Mouse (Mus musculus): ENCODE measurements around the gene Gm20721.
A peak's percentile ranks its signal among the peaks of the same experiment; 100 is the strongest.
"Not testable (repeated sequence)": the region's sequence is repeated elsewhere in the genome, so short reads cannot be mapped to it uniquely, and the experiment has no call there.

Gene Gm20721

DNA sequence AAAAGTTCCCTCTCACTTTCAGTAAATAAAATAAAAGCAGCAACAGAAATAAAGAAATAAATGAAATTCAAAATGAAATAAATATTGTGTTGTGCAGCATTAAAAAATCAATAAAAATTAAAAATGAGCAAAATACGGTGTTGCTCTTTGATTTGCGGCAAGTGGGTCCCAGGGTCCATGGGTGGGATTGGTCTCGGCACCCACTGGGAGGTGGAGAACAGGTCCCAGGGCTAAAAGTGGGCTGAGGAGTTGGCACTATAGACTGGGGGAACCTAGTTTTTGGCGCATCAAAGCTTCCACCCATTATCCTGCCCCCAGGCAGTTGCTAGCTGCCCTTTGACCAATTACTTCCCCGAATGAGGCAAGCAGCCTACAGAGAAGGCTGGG, at the start of gene Gm20721:
Gm20721 (minus strand) TSS at position 101 of the 387 bp plus-strand sequence.
- DNase-seq (ENCODE audit: low spot score in 2 of 2), result no peak

DNA sequence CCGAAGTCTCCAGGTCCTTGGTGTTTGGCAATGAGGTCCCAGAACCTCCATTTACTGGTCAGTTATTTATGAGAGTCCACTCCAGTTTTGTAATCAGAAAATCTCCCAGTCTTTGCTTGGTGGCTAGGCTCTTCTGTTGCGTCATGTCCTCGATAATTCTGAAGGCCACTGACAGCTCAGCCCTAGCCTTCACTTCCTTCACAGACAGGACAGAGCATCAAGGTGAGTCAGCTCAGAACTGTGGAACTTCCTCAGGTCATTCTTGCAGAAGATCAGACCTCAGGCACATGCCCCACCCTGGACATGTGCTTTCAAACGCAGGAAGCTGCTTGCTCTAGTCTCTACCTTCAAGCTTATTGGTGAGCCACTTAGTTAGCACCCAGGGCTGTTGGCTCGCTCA, 46.9 kb upstream of the Gm20721 start:
- no peak for DNase-seq (ENCODE audit: low spot score in 2 of 2)

GRCm38 (mm10) chr2:174392554-174392953, 46.0 kb upstream of the Gm20721 start:
- no peak for DNase-seq (ENCODE audit: low spot score in 2 of 2)

- no peak for DNase-seq (ENCODE audit: low spot score in 2 of 2)
Measured at GRCm38 (mm10) chr2:174391936-174392335, 45.4 kb upstream of the Gm20721 start.

DNA sequence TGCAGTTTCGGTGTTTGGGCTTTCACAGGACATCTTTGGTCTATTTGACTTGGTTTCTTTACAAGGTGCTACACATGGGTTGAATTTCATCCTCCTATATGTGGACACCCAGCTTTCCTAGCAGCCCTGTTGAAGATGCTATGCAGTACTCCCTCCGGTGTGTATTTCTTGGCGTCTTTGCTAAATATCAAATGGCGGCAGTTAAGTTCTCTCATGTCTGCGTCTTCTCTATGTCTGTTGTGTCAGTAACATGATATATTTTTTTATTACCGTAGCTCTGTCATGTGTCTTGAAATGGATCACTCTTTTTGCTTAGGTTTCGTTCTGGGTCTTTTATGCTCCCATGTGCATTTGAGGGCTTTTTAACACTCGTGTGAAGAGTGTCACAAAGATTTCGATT, 34.5 kb upstream of the Gm20721 start:
- no peak for DNase-seq (ENCODE audit: low spot score in 2 of 2)

GRCm38 (mm10) chr2:174366571-174366970, 20.1 kb upstream of the Gm20721 start:
- DNase-seq (ENCODE audit: low spot score in 2 of 2), result no peak

GRCm38 (mm10) chr2:174359656-174360055, 13.1 kb upstream of the Gm20721 start:
- no peak for DNase-seq (ENCODE audit: low spot score in 2 of 2)

GRCm38 (mm10) chr2:174358516-174358915, 12.0 kb upstream of the Gm20721 start:
- DNase-seq (ENCODE audit: low spot score in 2 of 2), result no peak

- not testable (repeated sequence) for DNase-seq (ENCODE audit: low spot score in 2 of 2)
Measured at GRCm38 (mm10) chr2:174346999-174347668, 622 bp upstream of the Gm20721 start.

GRCm38 (mm10) chr2:174344996-174345395, 1.5 kb downstream of the Gm20721 start:
- no peak for DNase-seq (ENCODE audit: low spot score in 2 of 2)

DNA sequence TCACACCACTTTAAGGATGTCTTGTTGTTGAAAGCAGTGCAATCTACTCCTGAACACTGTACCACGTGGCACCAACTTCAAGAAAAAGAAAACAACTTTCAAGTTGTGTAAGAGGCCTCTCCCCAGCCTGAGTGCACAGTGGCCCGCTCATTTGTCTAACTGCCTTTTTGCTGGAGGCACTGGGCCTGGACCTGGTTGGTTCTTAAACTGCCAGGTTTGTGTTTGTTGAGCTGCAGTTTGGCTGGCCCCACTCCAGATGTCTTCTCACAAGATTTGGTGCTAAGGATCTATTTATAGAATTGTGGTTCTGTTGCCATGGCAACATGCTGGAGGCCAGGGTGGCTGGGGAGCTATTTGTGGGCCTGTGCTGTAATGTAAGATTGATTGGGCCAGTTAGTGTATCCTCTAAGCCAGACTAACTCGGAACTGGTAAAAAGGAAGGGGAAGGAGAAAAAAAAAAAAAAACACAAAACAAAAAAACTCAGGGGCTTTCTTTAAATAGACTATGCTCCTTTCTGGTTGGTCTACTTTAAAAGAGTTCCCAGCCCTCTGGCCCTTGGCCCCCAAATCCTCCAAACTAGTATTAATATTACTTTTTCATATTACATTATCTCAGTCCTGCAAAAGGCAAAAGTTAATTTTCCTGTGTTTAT, 2.4 kb downstream of the Gm20721 start:
- DNase-seq (ENCODE audit: low spot score in 2 of 2), result peak; percentile 50 to 77

GRCm38 (mm10) chr2:174343566-174343965, 2.9 kb downstream of the Gm20721 start:
- DNase-seq (ENCODE audit: low spot score in 2 of 2), result no peak

GRCm38 (mm10) chr2:174342793-174343400, 3.6 kb downstream of the Gm20721 start:
- no peak for DNase-seq (ENCODE audit: low spot score in 2 of 2)

DNA sequence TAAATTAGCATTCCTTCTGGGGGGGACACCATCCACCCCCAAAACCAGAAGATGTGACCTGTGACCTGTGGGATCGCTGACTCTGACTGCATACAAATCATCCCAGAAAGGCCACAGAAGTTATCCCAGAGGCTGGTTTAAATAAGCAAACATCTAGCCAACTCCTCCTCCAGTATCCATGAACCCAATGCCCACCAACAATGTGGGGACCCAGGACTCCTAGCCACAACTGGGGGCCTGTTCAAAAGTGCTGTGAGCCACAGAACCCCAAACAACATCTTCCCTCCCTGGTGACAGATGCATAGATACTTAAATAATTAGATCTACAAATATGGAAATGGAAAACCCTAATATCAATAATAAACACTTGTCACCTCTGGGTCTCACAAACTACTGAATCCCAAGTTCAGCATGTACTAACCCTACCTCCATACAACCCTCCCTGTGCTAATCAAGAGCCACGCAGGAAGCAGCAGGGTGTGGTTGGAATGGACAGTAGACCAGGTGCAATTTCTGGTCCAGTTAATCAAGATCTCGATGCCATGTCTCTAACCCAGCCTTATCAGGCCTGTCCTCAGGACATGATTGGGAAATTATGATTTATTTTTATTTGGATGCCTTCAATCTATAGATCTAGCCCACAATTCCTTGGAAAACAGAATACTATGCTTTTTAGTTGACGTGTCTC, 5.5 kb downstream of the Gm20721 start:
- no peak for DNase-seq (ENCODE audit: low spot score in 2 of 2)

DNA sequence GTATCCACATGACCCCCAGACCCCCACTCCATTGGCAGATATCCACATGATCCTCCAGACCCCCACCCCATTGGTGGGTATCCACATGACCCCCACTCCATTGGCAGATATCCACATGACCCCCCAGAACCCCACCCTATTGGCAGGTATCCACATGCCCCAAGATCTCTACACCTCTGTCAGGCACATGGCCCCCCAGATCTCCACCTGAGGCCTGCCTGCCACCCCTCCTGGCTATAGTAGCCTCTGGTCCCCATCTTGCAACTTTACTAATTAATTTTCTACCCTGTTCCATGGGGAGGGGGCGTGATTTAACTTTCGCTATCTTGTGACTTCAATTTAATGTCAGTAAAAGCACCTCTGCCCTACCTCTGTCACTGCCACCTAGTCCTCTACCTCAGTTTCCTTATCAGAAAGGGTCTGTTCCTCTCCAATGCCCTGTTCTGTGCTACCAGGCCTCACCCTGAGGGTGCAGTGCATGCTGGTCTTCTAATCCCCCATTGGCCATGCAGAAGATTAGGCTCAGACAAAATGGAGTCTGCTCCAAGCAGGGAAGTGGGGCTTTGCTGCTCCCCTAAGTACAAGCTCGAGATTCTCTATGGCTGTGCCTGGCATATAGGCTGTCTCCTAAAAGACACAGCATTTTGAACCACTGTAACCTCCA, 6.2 kb downstream of the Gm20721 start:
- no peak for DNase-seq (ENCODE audit: low spot score in 2 of 2)

GRCm38 (mm10) chr2:174339701-174340100, 6.8 kb downstream of the Gm20721 start:
- DNase-seq (ENCODE audit: low spot score in 2 of 2), result no peak

DNA sequence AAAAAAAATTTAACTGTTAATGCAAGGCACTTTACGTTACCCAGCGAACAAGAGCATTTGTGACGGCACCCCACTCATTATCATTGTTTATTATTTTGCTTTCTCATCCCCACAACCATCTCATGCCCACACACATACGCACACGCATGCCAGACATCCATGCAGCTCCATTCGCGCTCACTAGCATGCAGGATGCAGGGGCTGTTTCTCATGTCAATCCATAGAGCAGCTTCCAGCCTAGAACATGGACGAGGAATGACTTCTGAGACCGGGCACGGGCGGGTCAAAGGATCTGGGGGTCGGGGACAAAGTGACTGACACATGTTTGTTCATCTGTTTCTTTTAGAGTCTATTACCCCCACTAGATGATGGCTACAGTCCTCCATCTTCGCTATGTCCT, 9.2 kb downstream of the Gm20721 start:
- no peak for DNase-seq (ENCODE audit: low spot score in 2 of 2)

DNA sequence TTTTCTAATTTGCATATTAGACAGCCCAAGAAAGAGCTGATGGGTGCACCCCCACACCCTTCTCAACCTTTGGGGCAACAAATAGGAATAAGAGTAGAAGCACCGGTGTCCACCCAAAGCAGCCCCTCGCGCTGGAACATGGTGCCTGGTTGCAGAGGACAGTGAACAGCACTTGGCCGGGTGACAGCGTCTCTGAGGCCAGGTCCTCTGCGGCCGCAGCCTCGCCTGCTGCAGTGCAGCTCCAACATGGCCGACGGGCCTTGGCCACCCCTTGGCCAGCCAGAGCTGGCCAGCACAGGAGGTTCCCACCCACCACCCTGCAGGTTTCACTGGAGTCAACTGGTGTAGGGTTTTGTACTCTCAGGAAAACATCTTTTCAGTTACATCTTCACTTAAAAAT, 12.1 kb downstream of the Gm20721 start:
- no peak for DNase-seq (ENCODE audit: low spot score in 2 of 2)

GRCm38 (mm10) chr2:174333239-174333890, 13.1 kb downstream of the Gm20721 start:
- no peak for DNase-seq (ENCODE audit: low spot score in 2 of 2)

DNA sequence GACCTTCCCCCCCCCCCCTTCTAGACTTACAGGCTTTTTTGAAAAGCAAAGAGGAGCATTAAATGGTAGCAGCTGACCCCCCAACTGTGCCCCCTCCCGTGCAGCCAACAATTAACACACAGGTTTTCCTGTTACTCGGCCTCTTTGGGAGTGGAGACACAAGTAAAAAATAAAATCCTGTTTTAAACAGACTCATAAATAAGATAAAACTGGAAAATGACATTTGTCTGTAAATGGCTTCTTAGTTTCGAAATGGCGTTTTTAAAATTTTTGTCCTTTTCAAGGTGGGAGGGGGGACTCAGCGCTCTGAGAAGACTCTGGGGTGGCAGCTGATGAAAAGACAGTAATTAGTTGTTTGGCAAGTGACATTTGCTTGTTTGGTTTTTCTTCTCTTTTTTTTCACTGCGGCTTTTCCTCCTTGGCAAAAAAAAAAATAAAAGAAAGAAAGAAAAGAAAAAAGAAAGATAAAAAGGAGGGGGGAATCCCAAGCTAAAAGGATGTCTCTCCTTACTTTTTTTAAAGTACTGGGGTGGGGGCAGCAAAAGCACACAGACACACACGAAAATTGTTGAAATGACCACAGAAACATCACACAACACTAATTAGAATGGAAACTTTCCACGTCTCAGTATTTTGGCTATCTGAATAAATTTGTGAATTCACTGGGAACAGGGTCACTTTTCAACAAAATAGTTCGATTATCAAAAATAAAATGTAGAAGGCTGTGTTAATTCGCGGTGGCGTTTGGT, 15.1 kb downstream of the Gm20721 start:
- DNase-seq (ENCODE audit: low spot score in 2 of 2), result no peak

Data from urinary bladder, postnatal 4 days (tissue).